Mouse (Mus musculus): Measurements from ENCODE around the gene Gm42878. TPM values are rescaled to one million over a fixed set of nuclear protein-coding genes. Genes with fewer than 3 reads are reported as not detected.

Gene Gm42878
- polyA plus RNA-seq, 1 experiment from 2014 or later: not detected

Other genes starting within 250 kb of the Gm42878 start
- 59.8 and 62.2 TPM in 2 replicates for gene Trafd1, start 159.8 kb downstream of the Gm42878 start, polyA plus RNA-seq (2016; fragmentation: Nextera tagmentation; extraction: Ambion mirVana)
- gene Naa25, start 147.5 kb downstream of the Gm42878 start, polyA plus RNA-seq (2016; fragmentation: Nextera tagmentation; extraction: Ambion mirVana): 59.9 and 61.5 TPM in 2 replicates
- 1.00 and 1.0 TPM in 2 replicates for gene Tmem116, start 93.6 kb downstream of the Gm42878 start, polyA plus RNA-seq (2016; fragmentation: Nextera tagmentation; extraction: Ambion mirVana)
- 131 and 140 TPM in 2 replicates for gene Erp29, start 93.0 kb downstream of the Gm42878 start, polyA plus RNA-seq (2016; fragmentation: Nextera tagmentation; extraction: Ambion mirVana)
- not detected in 2 replicates for gene Adam1b, start 42.0 kb downstream of the Gm42878 start, polyA plus RNA-seq (2016; fragmentation: Nextera tagmentation; extraction: Ambion mirVana)
- 1.1 TPM in 2 replicates for gene Adam1a, start within 50 bp of the Gm42878 start, polyA plus RNA-seq (2016; fragmentation: Nextera tagmentation; extraction: Ambion mirVana)
- 47.3 and 53.1 TPM in 2 replicates for gene Mapkapk5, start 423 bp upstream of the Gm42878 start, polyA plus RNA-seq (2016; fragmentation: Nextera tagmentation; extraction: Ambion mirVana)
- gene Aldh2, start 48.3 kb upstream of the Gm42878 start, polyA plus RNA-seq (2016; fragmentation: Nextera tagmentation; extraction: Ambion mirVana): 125 TPM in 2 replicates
- 2.7 and 3.0 TPM in 2 replicates for gene Acad12, start 73.5 kb upstream of the Gm42878 start, polyA plus RNA-seq (2016; fragmentation: Nextera tagmentation; extraction: Ambion mirVana)
- gene Acad10, start 115.0 kb upstream of the Gm42878 start, polyA plus RNA-seq (2016; fragmentation: Nextera tagmentation; extraction: Ambion mirVana): 2.0 TPM in 2 replicates
- gene Brap, start 115.1 kb upstream of the Gm42878 start, polyA plus RNA-seq (2016; fragmentation: Nextera tagmentation; extraction: Ambion mirVana): 33.9 and 39.7 TPM in 2 replicates
- gene Atxn2, start 165.9 kb upstream of the Gm42878 start, polyA plus RNA-seq (2016; fragmentation: Nextera tagmentation; extraction: Ambion mirVana): 41.0 and 41.1 TPM in 2 replicates